Mouse (Mus musculus): ENCODE results near the gene Kif21b. TPM values are rescaled to one million over a fixed set of nuclear protein-coding genes. Genes with fewer than 3 reads are reported as not detected.

Gene Kif21b
- polyA plus RNA-seq, 1 experiment from 2014 or later, result 2.5 TPM

DNA sequence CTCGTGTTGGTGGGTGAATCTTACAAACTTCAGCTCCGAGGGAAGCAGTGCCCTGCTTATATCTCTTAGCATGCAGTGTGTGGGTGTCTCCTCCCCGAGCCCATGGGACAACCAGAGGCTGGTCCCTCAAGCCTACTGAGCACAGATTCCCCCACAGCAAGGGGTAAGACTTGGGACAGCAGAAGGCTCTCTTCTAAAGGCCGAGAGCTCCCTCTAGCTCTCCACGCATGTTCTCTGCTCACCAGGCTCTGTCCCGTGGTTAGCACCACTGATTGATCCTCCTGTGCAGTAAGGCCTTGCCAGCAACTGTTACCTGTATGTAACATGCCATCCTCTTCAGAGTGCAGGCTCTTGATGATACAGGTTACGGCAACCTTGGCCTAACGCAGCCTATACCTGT lies 36.5 kb downstream of the Kif21b start:
- Histone ChIP-seq H3K27me3 (no peaks in the 10 kb centered on the region), H3K9me3 (replicated peaks) (no peaks in the 10 kb centered on the region), H3K4me1 (peaks cover 5% of the 10 kb centered on the region; the same call in 1 of the 2 replicates), H3K27ac (no peak overlapping the region), H3K4me3 (replicated peaks) (no peak overlapping the region), H3K36me3 (peaks cover 9% of the 10 kb centered on the region; the same call in 1 of the 2 replicates), H3K9ac (no peak overlapping the region), H3K4me2 (no peak overlapping the region)
- WGBS, result 72% methylated on average over 8 of the region's 8 CpGs
- ATAC-seq (replicated peaks; ENCODE audit: low FRiP score), result no peak

DNA sequence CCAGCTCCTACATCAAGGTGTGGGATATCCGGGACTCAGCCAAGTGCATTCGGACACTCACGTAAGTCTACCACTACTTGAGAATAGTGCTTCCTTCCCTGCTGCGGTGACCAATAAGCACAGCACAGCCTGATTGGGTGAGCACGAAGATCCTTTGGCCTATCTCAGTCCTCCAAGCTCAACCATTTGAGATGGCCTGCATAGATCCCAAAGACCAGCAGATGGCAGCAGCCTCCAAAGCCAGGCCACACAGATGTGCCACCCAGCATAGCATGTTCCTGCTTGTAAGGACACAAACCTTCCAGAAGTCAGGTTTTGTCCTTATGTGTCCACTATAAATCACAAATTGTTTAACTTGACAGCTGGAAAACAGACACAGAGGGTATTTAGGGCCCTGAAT lies 38.9 kb downstream of the Kif21b start:
- Histone ChIP-seq H3K27ac (no peak overlapping the region), H3K4me3 (replicated peaks) (no peak overlapping the region), H3K4me1 (peaks cover 27% of the 10 kb centered on the region), H3K9me3 (replicated peaks) (no peaks in the 10 kb centered on the region), H3K27me3 (no peaks in the 10 kb centered on the region), H3K9ac (no peak overlapping the region), H3K4me2 (peak overlapping the region; percentile 5; the same call in 1 of the 2 replicates), H3K36me3 (no peaks in the 10 kb centered on the region)
- 5% methylated on average over 5 of the region's 5 CpGs for WGBS
- peak; percentile 53 for ATAC-seq (replicated peaks; ENCODE audit: low FRiP score)

DNA sequence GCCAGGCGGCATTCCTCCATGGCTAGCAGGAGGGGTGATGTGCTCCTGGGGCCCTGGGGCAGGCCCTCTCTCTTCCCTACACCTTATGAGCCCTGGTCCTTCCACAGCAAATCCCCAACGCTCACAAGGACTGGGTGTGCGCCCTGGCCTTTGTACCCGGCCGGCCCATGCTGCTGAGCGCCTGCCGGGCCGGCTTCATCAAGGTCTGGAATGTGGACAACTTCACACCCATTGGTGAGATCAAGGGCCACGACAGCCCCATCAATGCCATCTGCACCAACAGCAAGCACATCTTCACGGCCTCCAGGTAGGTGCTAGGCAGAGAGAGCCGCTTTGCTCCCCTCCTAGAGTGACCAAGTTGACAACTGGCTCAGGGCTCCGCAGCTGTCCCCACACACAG lies 41.5 kb downstream of the Kif21b start:
- no peak overlapping the region for H3K27ac ChIP-seq
- WGBS, result 70% methylated on average over 12 of the region's 12 CpGs
- no peak overlapping the region for H3K9ac ChIP-seq
- no peak for ATAC-seq (replicated peaks; ENCODE audit: low FRiP score)
- no peak overlapping the region for H3K4me3 ChIP-seq (replicated peaks)
- no peaks in the 10 kb centered on the region for H3K9me3 ChIP-seq (replicated peaks)
- H3K4me2 ChIP-seq, result no peak overlapping the region
- peaks cover 27% of the 10 kb centered on the region for H3K4me1 ChIP-seq
- 0 out of 2 replicates have a peak, but pooled peaks cover 4% of the 10 kb centered on the region for H3K36me3 ChIP-seq
- H3K27me3 ChIP-seq, result no peaks in the 10 kb centered on the region

GRCm38 (mm10) chr1:136174101-136174606 lies 43.0 kb downstream of the Kif21b start:
- Histone ChIP-seq H3K4me3 (replicated peaks) (peak overlapping the region; percentile 14; the same call in 1 of the 2 replicates), H3K27ac (0 out of 2 replicates have a peak overlapping the region, but pooled peaks have one; percentile 10), H3K36me3 (0 out of 2 replicates have a peak, but pooled peaks cover 4% of the 10 kb centered on the region), H3K27me3 (no peaks in the 10 kb centered on the region), H3K4me2 (peak overlapping the region; percentile 49), H3K9ac (no peak overlapping the region), H3K9me3 (replicated peaks) (no peaks in the 10 kb centered on the region), H3K4me1 (peaks cover 27% of the 10 kb centered on the region)
- ATAC-seq (replicated peaks; ENCODE audit: low FRiP score), result peak; percentile 44
- 18% methylated on average over 13 of the region's 13 CpGs for WGBS

- Histone ChIP-seq H3K4me1 (peaks cover 24% of the 10 kb centered on the region), H3K27me3 (no peaks in the 10 kb centered on the region), H3K9me3 (replicated peaks) (no peaks in the 10 kb centered on the region), H3K36me3 (0 out of 2 replicates have a peak, but pooled peaks cover 4% of the 10 kb centered on the region), H3K9ac (no peak overlapping the region), H3K27ac (no peak overlapping the region), H3K4me3 (replicated peaks) (no peak overlapping the region), H3K4me2 (no peak overlapping the region)
- 38% methylated on average over 6 of the region's 6 CpGs for WGBS
- ATAC-seq (replicated peaks; ENCODE audit: low FRiP score), result no peak
Observed at GRCm38 (mm10) chr1:136175183-136175582, 44.0 kb downstream of the Kif21b start.

- no peaks in the 10 kb centered on the region for H3K9me3 ChIP-seq (replicated peaks)
- no peak overlapping the region for H3K27ac ChIP-seq
- H3K36me3 ChIP-seq, result 0 out of 2 replicates have a peak, but pooled peaks cover 4% of the 10 kb centered on the region
- no peak for ATAC-seq (replicated peaks; ENCODE audit: low FRiP score)
- WGBS, result 84% methylated on average over 2 of the region's 2 CpGs
- no peak overlapping the region for H3K4me2 ChIP-seq
- no peak overlapping the region for H3K9ac ChIP-seq
- H3K4me3 ChIP-seq (replicated peaks), result no peak overlapping the region
- H3K4me1 ChIP-seq, result peaks cover 22% of the 10 kb centered on the region
- H3K27me3 ChIP-seq, result no peaks in the 10 kb centered on the region
Observed at GRCm38 (mm10) chr1:136177085-136177484, 45.9 kb downstream of the Kif21b start.

DNA sequence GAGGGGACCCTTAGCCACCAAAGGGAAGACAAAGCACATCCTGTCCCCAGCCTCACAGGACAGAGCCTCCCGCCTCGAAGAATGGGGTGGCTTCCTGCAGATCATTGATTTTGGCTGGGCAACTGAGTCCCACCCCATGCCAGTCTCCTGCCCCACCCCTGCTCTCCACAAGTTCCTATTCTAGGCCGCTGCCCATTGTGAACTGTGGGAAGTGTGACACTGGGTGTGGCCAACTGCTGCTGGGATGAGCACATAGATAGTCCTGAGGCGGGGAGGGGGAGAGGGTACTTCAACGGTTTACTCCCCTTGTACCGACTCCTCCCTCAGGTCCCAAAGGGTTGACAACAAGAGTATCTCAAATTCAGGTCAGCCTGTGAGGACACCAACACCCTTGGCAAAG lies 47.6 kb downstream of the Kif21b start:
- ATAC-seq (replicated peaks; ENCODE audit: low FRiP score), result no peak
- H3K36me3 ChIP-seq, result 0 out of 2 replicates have a peak, but pooled peaks cover 4% of the 10 kb centered on the region
- WGBS, result 54% methylated on average over 6 of the region's 6 CpGs

DNA sequence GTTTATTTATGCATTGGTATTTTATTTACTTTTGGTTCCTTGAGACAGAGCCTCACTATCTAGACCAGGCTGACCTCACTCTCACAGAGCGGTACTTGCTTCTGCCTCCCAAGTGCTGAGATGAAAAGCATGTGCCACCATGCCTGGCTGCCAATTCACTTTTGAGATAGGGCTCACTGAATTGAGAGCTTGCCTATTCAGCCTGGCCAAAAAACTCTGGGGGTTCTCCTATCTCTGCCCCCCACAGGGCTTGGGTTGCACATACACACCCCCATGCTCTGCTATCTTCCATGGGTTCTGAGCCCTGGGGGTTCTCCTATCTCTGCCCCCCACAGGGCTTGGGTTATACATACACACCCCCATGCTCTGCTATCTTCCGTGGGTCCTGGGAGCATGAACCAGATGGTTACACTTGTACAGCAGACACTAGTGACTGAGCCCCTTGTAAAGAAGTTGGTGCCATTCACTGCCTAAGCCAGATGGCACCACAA lies 48.4 kb downstream of the Kif21b start:
- Histone ChIP-seq H3K4me1 (peaks cover 3% of the 10 kb centered on the region), H3K4me2 (no peak overlapping the region), H3K9me3 (replicated peaks) (no peaks in the 10 kb centered on the region), H3K36me3 (0 out of 2 replicates have a peak, but pooled peaks cover 4% of the 10 kb centered on the region), H3K27me3 (no peaks in the 10 kb centered on the region), H3K9ac (no peak overlapping the region), H3K4me3 (replicated peaks) (no peak overlapping the region), H3K27ac (no peak overlapping the region)
- no peak for ATAC-seq (replicated peaks; ENCODE audit: low FRiP score)
- 79% methylated on average over 2 of the region's 2 CpGs for WGBS

More for the DNA sequence above, 47.6 kb downstream of the Kif21b start:
- H3K4me3 ChIP-seq (replicated peaks), result no peak overlapping the region
- no peak overlapping the region for H3K27ac ChIP-seq
- no peaks in the 10 kb centered on the region for H3K9me3 ChIP-seq (replicated peaks)
- H3K27me3 ChIP-seq, result no peaks in the 10 kb centered on the region
- no peak overlapping the region for H3K9ac ChIP-seq
- no peak overlapping the region for H3K4me2 ChIP-seq
- H3K4me1 ChIP-seq, result peaks cover 11% of the 10 kb centered on the region

- H3K36me3 ChIP-seq, result no peaks in the 10 kb centered on the region
- H3K4me1 ChIP-seq, result no peaks in the 10 kb centered on the region
- H3K4me3 ChIP-seq (replicated peaks), result no peak overlapping the region
- 89% methylated on average over 5 of the region's 5 CpGs for WGBS
- no peak for ATAC-seq (replicated peaks; ENCODE audit: low FRiP score)
- no peak overlapping the region for H3K4me2 ChIP-seq
- H3K27ac ChIP-seq, result no peak overlapping the region
- H3K27me3 ChIP-seq, result no peaks in the 10 kb centered on the region
- no peaks in the 10 kb centered on the region for H3K9me3 ChIP-seq (replicated peaks)
- H3K9ac ChIP-seq, result no peak overlapping the region
Observed at GRCm38 (mm10) chr1:136190033-136190432, 58.8 kb downstream of the Kif21b start.

DNA sequence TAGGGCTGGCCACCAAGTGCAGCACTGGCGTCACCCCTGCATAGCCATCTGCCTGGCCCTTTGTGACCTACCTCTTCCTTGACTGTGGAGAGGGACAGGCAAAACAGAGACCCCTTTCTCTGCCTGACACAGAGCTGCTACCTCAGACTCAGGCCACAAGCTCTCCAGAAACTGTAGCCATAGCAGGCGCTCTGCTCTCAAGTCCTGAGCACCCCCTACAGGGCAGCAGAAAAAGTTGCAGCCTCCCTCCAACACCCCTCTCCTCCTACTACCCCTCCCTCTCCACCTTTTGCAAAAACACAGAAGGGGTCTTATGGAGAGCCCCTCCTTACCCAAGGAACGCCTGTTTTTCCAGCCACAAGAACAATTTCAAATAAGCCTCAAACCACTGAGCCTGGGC lies 81.6 kb downstream of the Kif21b start, which contains the start of gene Mroh3:
Mroh3 (minus strand) TSS at position 26 of the 400 bp plus-strand sequence.
- H3K9me3 ChIP-seq (replicated peaks), result no peaks in the 10 kb centered on the region
- no peak within 1 kb of the TSS for H3K4me2 ChIP-seq
- no peak within 1 kb of the TSS for H3K4me3 ChIP-seq (replicated peaks)
- peak; percentile 43; the same call in 1 of the 2 replicates for ATAC-seq (replicated peaks; ENCODE audit: low FRiP score)
- no peak within 1 kb of the TSS for H3K27ac ChIP-seq
- no peak within 1 kb of the TSS for H3K9ac ChIP-seq
- 55% methylated on average over 3 of the region's 3 CpGs for WGBS
- H3K4me1 ChIP-seq, result no peaks in the 10 kb centered on the region
- H3K36me3 ChIP-seq, result peaks cover 40% of the 10 kb centered on the region
- no peaks in the 10 kb centered on the region for H3K27me3 ChIP-seq

- H3K4me1 ChIP-seq, result no peaks in the 10 kb centered on the region
- no peak overlapping the region for H3K4me3 ChIP-seq (replicated peaks)
- H3K27ac ChIP-seq, result no peak overlapping the region
- peaks cover 54% of the 10 kb centered on the region for H3K36me3 ChIP-seq
- H3K9me3 ChIP-seq (replicated peaks), result no peaks in the 10 kb centered on the region
- no peak overlapping the region for H3K9ac ChIP-seq
- 77% methylated on average over 15 of the region's 15 CpGs for WGBS
- H3K27me3 ChIP-seq, result no peaks in the 10 kb centered on the region
- no peak overlapping the region for H3K4me2 ChIP-seq
- ATAC-seq (replicated peaks; ENCODE audit: low FRiP score), result no peak
Observed at GRCm38 (mm10) chr1:136214304-136214703, 83.1 kb downstream of the Kif21b start.

GRCm38 (mm10) chr1:136220037-136220871 lies 89.1 kb downstream of the Kif21b start:
- Histone ChIP-seq H3K4me1 (no peaks in the 10 kb centered on the region), H3K27me3 (no peaks in the 10 kb centered on the region), H3K27ac (peak overlapping the region; percentile 62), H3K9ac (no peak overlapping the region), H3K4me2 (no peak overlapping the region), H3K36me3 (peaks cover 70% of the 10 kb centered on the region), H3K4me3 (replicated peaks) (no peak overlapping the region), H3K9me3 (replicated peaks) (no peaks in the 10 kb centered on the region)
- 64% methylated on average over 10 of the region's 10 CpGs for WGBS
- peak; percentile 70 for ATAC-seq (replicated peaks; ENCODE audit: low FRiP score)

All from kidney, embryonic 15.5 days (tissue).